Mouse (Mus musculus) hindbrain, embryonic 12.5 days (tissue): ENCODE results near the gene Pgbd5. TPM values are rescaled to one million over a fixed set of nuclear protein-coding genes. Genes with fewer than 3 reads are reported as not detected.
A peak's percentile ranks its signal among the peaks of the same experiment; 100 is the strongest.
"Not testable (repeated sequence)": the region's sequence is repeated elsewhere in the genome, so short reads cannot be mapped to it uniquely, and the experiment has no call there.

ENCODE experiments used
- ATAC-seq: fragments of 200-750 bp; cut with Nextera tagmentation; 2 replicates; pipeline ENCODE4 v1.8.0; 2017; ENCODE audit warnings: moderate TSS enrichment; ENCODE audit not compliant: low FRiP score
- H3K27ac ChIP-seq: fragments of 300-500 bp; sonication (generic); 2 replicates; pipeline ENCODE4 v1.5.1; 2016; ENCODE audit warnings: mild to moderate bottlenecking
- H3K27me3 ChIP-seq: fragments of 300-500 bp; sonication (generic); 2 replicates; pipeline ENCODE4 v1.6.1; 2016; ENCODE audit warnings: mild to moderate bottlenecking
- H3K36me3 ChIP-seq: fragments of 300-500 bp; sonication (generic); 2 replicates; pipeline ENCODE4 v1.6.1; 2016; ENCODE audit warnings: mild to moderate bottlenecking
- H3K4me1 ChIP-seq: fragments of 300-500 bp; sonication (generic); 2 replicates; pipeline ENCODE4 v1.6.1; 2016
- H3K4me2 ChIP-seq: fragments of 300-500 bp; sonication (generic); replicated peaks from 2 replicates; pipeline ENCODE4 v1.6.1; 2016; ENCODE audit warnings: mild to moderate bottlenecking
- H3K4me3 ChIP-seq: fragments of 300-500 bp; sonication (generic); 2 replicates; pipeline ENCODE4 v1.5.1; 2016; ENCODE audit warnings: mild to moderate bottlenecking
- H3K9ac ChIP-seq: fragments of 300-500 bp; sonication (generic); 2 replicates; pipeline ENCODE4 v1.6.1; 2016; ENCODE audit warnings: mild to moderate bottlenecking, moderate library complexity
- H3K9me3 ChIP-seq: fragments of 300-500 bp; sonication (generic); replicated peaks from 2 replicates; pipeline ENCODE4 v1.6.1; 2016; ENCODE audit warnings: mild to moderate bottlenecking
- WGBS: fragments of 180-500 bp; shearing (Covaris S2); methylation state at CpG from one replicate; pipeline ENCODE4 v1.1.7; 2016; 5-methylcytosine and 5-hydroxymethylcytosine counted together
- polyA plus RNA-seq: library from polyadenylated mRNA; unstranded; fragments of >200 nt; fragmentation: Nextera tagmentation; extraction: Ambion mirVana; gene quantifications from 2 replicates; pipeline ENCODE4 v1.2.1, GENCODE M21; 2016

The Pgbd5 gene
- polyA plus RNA-seq, 1 experiment from 2014 or later: 6.4 TPM

DNA sequence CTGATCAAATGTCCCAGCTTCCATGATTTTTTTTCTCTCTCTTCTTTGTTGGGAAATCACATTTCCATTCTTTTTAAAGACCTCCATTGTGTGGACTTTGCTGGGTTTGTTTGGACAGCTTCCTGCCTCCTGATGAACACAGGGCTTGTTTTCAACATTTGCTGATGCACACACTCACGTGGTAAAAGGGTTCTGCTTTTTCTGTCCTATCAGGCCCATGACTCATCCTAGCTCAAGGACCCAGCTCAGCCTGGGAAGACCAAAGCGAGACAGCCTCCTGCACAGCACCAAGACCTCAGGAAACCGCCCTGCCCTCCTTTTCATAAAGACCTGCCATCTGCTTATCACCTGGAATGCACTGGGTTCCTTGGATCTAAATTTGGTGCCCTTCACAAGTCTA lies 15.9 kb upstream of the Pgbd5 start:
- ATAC-seq: no peak
- H3K9me3 ChIP-seq: no peaks in the 10 kb centered on the region
- no peak overlapping the region for H3K4me2 ChIP-seq
- no peaks in the 10 kb centered on the region for H3K27me3 ChIP-seq
- H3K4me1 ChIP-seq: peaks cover under 1% of the 10 kb centered on the region; the same call in 1 of the 2 replicates
- no peak overlapping the region for H3K27ac ChIP-seq
- 54% methylated on average over 3 of the region's 3 CpGs for WGBS
- H3K9ac ChIP-seq: no peak overlapping the region
- no peaks in the 10 kb centered on the region for H3K36me3 ChIP-seq
- H3K4me3 ChIP-seq: no peak overlapping the region

GRCm38 (mm10) chr8:124450192-124450895 lies 10.9 kb upstream of the Pgbd5 start:
- Histone ChIP-seq H3K4me3 (no peak overlapping the region), H3K27ac (no peak overlapping the region), H3K27me3 (no peaks in the 10 kb centered on the region), H3K36me3 (no peaks in the 10 kb centered on the region), H3K9ac (no peak overlapping the region), H3K4me1 (peaks cover 6% of the 10 kb centered on the region), H3K9me3 (no peaks in the 10 kb centered on the region), H3K4me2 (no peak overlapping the region)
- 91% methylated on average over 8 of the region's 8 CpGs for WGBS
- no peak for ATAC-seq

GRCm38 (mm10) chr8:124448962-124449670 lies 9.7 kb upstream of the Pgbd5 start:
- WGBS: 35% methylated on average over 10 of the region's 10 CpGs
- H3K9ac ChIP-seq: no peak overlapping the region
- H3K27ac ChIP-seq: peak overlapping the region; percentile 61; the same call in 1 of the 2 replicates
- no peaks in the 10 kb centered on the region for H3K36me3 ChIP-seq
- H3K4me3 ChIP-seq: no peak overlapping the region
- H3K9me3 ChIP-seq: no peaks in the 10 kb centered on the region
- no peak overlapping the region for H3K4me2 ChIP-seq
- no peak for ATAC-seq
- H3K27me3 ChIP-seq: no peaks in the 10 kb centered on the region
- H3K4me1 ChIP-seq: peaks cover 6% of the 10 kb centered on the region

DNA sequence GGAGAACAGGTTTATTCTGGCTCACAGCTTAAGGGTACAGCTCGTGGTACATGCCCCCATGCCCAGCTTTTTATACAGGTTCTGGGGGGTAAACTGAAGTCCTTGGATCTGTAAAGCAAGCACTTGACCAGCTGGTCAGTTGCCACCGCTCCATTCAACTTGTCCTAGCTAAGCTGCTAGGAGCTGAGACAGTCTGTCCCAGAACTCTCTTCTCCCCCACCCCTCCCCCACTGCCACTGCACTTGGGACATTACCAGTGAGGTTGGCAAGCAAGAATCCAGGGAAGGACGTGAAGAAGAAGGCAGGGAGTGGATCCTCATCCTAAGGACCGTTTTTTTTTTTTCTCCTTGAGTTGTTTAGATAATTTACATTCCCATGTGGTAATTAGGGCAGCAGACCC lies 2.7 kb downstream of the Pgbd5 start:
- Histone ChIP-seq H3K4me2 (no peak overlapping the region), H3K27ac (no peak overlapping the region), H3K9me3 (no peaks in the 10 kb centered on the region), H3K36me3 (no peaks in the 10 kb centered on the region), H3K4me3 (no peak overlapping the region), H3K9ac (no peak overlapping the region), H3K27me3 (peaks cover 22% of the 10 kb centered on the region), H3K4me1 (peaks cover 22% of the 10 kb centered on the region)
- WGBS: 18% methylated on average over 4 of the region's 4 CpGs
- ATAC-seq: no peak

GRCm38 (mm10) chr8:124435707-124436243 lies 3.7 kb downstream of the Pgbd5 start:
- ATAC-seq: no peak
- no peak overlapping the region for H3K9ac ChIP-seq
- H3K27me3 ChIP-seq: peaks cover 22% of the 10 kb centered on the region
- H3K36me3 ChIP-seq: no peaks in the 10 kb centered on the region
- WGBS: 69% methylated on average over 10 of the region's 10 CpGs
- H3K4me3 ChIP-seq: no peak overlapping the region
- no peak overlapping the region for H3K27ac ChIP-seq
- peaks cover 32% of the 10 kb centered on the region for H3K4me1 ChIP-seq
- H3K9me3 ChIP-seq: no peaks in the 10 kb centered on the region
- H3K4me2 ChIP-seq: no peak overlapping the region

GRCm38 (mm10) chr8:124435170-124435569 lies 4.3 kb downstream of the Pgbd5 start:
- H3K4me3 ChIP-seq: no peak overlapping the region
- H3K4me1 ChIP-seq: peaks cover 35% of the 10 kb centered on the region
- 57% methylated on average over 4 of the region's 4 CpGs for WGBS
- H3K36me3 ChIP-seq: no peaks in the 10 kb centered on the region
- peaks cover 22% of the 10 kb centered on the region for H3K27me3 ChIP-seq
- no peak for ATAC-seq
- H3K4me2 ChIP-seq: peak overlapping the region; percentile 89
- no peak overlapping the region for H3K9ac ChIP-seq
- H3K27ac ChIP-seq: 0 out of 2 replicates have a peak overlapping the region, but pooled peaks have one; percentile 72
- H3K9me3 ChIP-seq: no peaks in the 10 kb centered on the region

- H3K9me3 ChIP-seq: no peaks in the 10 kb centered on the region
- WGBS: under 1% methylated on average over 64 of the region's 101 CpGs
- no peaks in the 10 kb centered on the region for H3K36me3 ChIP-seq
- peaks cover 22% of the 10 kb centered on the region for H3K27me3 ChIP-seq
- peaks cover 35% of the 10 kb centered on the region for H3K4me1 ChIP-seq
- peak overlapping the region; percentile 74 for H3K4me3 ChIP-seq
- peak overlapping the region; percentile 89 for H3K4me2 ChIP-seq
- H3K27ac ChIP-seq: peak overlapping the region; percentile 72
- peak; percentile 97 for ATAC-seq
- peak overlapping the region; percentile 89 for H3K9ac ChIP-seq
These were observed 5.2 kb downstream of the Pgbd5 start for GRCm38 (mm10) chr8:124434126-124434790.

- peaks cover 22% of the 10 kb centered on the region for H3K27me3 ChIP-seq
- peak; percentile 44 for ATAC-seq
- peak overlapping the region; percentile 74 for H3K4me3 ChIP-seq
- H3K9me3 ChIP-seq: no peaks in the 10 kb centered on the region
- peak overlapping the region; percentile 72; the same call in 1 of the 2 replicates for H3K27ac ChIP-seq
- H3K36me3 ChIP-seq: no peaks in the 10 kb centered on the region
- H3K9ac ChIP-seq: peak overlapping the region; percentile 89
- 2% methylated on average over 55 of the region's 56 CpGs for whole genome bisulfite sequencing
- H3K4me2 ChIP-seq: peak overlapping the region; percentile 89
- peaks cover 35% of the 10 kb centered on the region for H3K4me1 ChIP-seq
These were observed 5.9 kb downstream of the Pgbd5 start for GRCm38 (mm10) chr8:124433451-124434125.

GRCm38 (mm10) chr8:124430881-124431280 lies 8.6 kb downstream of the Pgbd5 start:
- WGBS: 55% methylated on average over 6 of the region's 6 CpGs
- peak overlapping the region; percentile 26; the same call in 1 of the 2 replicates for H3K27ac ChIP-seq
- no peaks in the 10 kb centered on the region for H3K36me3 ChIP-seq
- no peak overlapping the region for H3K4me3 ChIP-seq
- H3K9me3 ChIP-seq: no peaks in the 10 kb centered on the region
- H3K4me2 ChIP-seq: peak overlapping the region; percentile 89
- H3K9ac ChIP-seq: no peak overlapping the region
- H3K4me1 ChIP-seq: peaks cover 36% of the 10 kb centered on the region
- ATAC-seq: no peak
- peaks cover 21% of the 10 kb centered on the region for H3K27me3 ChIP-seq

- ATAC-seq: no peak
- no peak overlapping the region for H3K27ac ChIP-seq
- no peak overlapping the region for H3K4me2 ChIP-seq
- no peak overlapping the region for H3K4me3 ChIP-seq
- peaks cover 36% of the 10 kb centered on the region for H3K4me1 ChIP-seq
- WGBS: 65% methylated on average over 6 of the region's 6 CpGs
- peaks cover 20% of the 10 kb centered on the region for H3K27me3 ChIP-seq
- no peaks in the 10 kb centered on the region for H3K36me3 ChIP-seq
- no peak overlapping the region for H3K9ac ChIP-seq
- H3K9me3 ChIP-seq: no peaks in the 10 kb centered on the region
These were observed 10.0 kb downstream of the Pgbd5 start for GRCm38 (mm10) chr8:124429417-124429816.

DNA sequence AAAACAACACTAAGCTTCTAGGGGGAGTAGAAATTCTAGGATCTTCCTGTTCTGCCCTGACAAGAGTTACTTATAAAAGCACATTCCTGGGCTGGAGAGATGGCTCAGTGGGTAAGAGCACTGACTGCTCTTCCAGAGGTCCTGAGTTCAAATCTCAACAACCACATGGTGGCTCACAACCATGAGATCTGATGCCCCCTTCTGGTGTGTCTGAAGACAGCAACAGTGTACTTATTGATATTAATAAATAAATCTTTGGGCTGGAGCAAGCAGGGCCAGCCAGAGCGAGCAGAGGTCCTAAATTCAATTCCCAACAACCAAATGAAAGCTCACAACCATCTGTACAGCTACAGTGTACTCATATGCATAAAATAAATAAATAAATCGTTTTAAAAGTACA lies 10.7 kb downstream of the Pgbd5 start:
- peaks cover 18% of the 10 kb centered on the region for H3K27me3 ChIP-seq
- not testable (repeated sequence) for H3K36me3 ChIP-seq, H3K9me3 ChIP-seq, H3K4me3 ChIP-seq, ATAC-seq, H3K9ac ChIP-seq, H3K4me2 ChIP-seq, H3K27ac ChIP-seq
- 65% methylated on average over 2 of the region's 2 CpGs for WGBS
- peaks cover 36% of the 10 kb centered on the region for H3K4me1 ChIP-seq

DNA sequence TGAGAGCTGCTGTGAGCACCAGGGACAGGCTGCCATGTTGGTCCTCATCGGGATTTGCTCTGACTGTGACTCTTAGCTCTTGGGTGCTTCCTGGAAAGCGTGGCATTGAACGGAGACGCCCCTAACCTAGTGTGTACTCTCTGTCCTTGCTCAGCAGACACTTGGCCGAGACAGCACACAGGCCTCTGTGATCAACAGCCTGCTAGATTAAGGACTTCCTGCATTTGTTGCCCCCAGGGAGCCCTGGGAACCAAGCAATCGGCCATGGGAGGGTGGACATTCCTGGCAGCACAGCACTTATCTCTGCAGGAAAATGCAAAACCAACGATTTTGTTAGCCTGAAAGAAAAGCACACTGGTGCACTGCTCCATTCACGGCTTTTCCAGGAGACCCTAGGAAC lies 18.0 kb downstream of the Pgbd5 start:
- 65% methylated on average over 8 of the region's 8 CpGs for WGBS
- peaks cover 6% of the 10 kb centered on the region; the same call in 1 of the 2 replicates for H3K4me1 ChIP-seq
- H3K27ac ChIP-seq: no peak overlapping the region
- no peak for ATAC-seq
- no peaks in the 10 kb centered on the region for H3K9me3 ChIP-seq
- H3K27me3 ChIP-seq: no peaks in the 10 kb centered on the region
- no peaks in the 10 kb centered on the region for H3K36me3 ChIP-seq
- H3K4me2 ChIP-seq: no peak overlapping the region
- H3K4me3 ChIP-seq: no peak overlapping the region
- H3K9ac ChIP-seq: no peak overlapping the region
